Mouse (Mus musculus) ES-E14 (cell line): ENCODE results near the gene Tada3. TPM values are rescaled to one million over a fixed set of nuclear protein-coding genes. Genes with fewer than 3 reads are reported as not detected.

Source experiments
- DNase-seq: peaks from one replicate; pipeline ENCODE4 v3.0.0-alpha.2; 2013; ENCODE audit warnings: low read depth, low spot score
- H3K27ac ChIP-seq: 2 replicates; pipeline ENCODE4 v1.5.1; 2012; ENCODE audit warnings: low read depth, mild to moderate bottlenecking, low read length, moderate library complexity, mixed read lengths; ENCODE audit not compliant: poor library complexity, insufficient read depth, severe bottlenecking
- H3K36me3 ChIP-seq: 2 replicates; pipeline ENCODE4 v1.6.1; 2012; ENCODE audit warnings: mild to moderate bottlenecking, low read length, moderate library complexity, mixed read lengths; ENCODE audit not compliant: control insufficient read depth, poor library complexity, insufficient read depth, severe bottlenecking
- H3K4me1 ChIP-seq, 2 experiments: fragments of 150-350 bp in 1 of 2; sonication (generic) in 1 of 2; 2 replicates each; pipeline ENCODE4 v1.6.1; 2012; ENCODE audit warnings: low read length in 2 of 2, mild to moderate bottlenecking in 1 of 2, mixed read lengths in 1 of 2; ENCODE audit not compliant: control insufficient read depth in 2 of 2, insufficient read depth in 2 of 2, poor library complexity in 1 of 2
- H3K4me3 ChIP-seq, 2 experiments: fragments of 150-350 bp in 1 of 2; sonication (generic) in 1 of 2; 2 replicates each; pipeline ENCODE4 v1.5.1; 2012; ENCODE audit warnings: low read length in 2 of 2, low read depth in 1 of 2, mild to moderate bottlenecking in 1 of 2, mixed read lengths in 1 of 2; ENCODE audit not compliant: insufficient read depth in 1 of 2, poor library complexity in 1 of 2, severe bottlenecking in 1 of 2
- H3K9ac ChIP-seq: 2 replicates; pipeline ENCODE4 v1.6.1; 2012; ENCODE audit warnings: low read depth, mild to moderate bottlenecking, low read length, mixed read lengths; ENCODE audit not compliant: poor library complexity, insufficient read depth, severe bottlenecking
- H3K9me3 ChIP-seq: fragments of 150-350 bp; sonication (generic); 2 replicates; pipeline ENCODE4 v1.6.1; 2012; ENCODE audit warnings: low read depth, mild to moderate bottlenecking, low read length; ENCODE audit not compliant: control insufficient read depth, insufficient read depth
- CHD2 ChIP-seq: IDR thresholded peaks from 2 replicates; pipeline ENCODE4 v1.6.1; 2014; ENCODE audit warnings: mild to moderate bottlenecking, low read depth, low read length, inconsistent platforms
- HCFC1 ChIP-seq: IDR thresholded peaks from 2 replicates; pipeline ENCODE4 v1.6.1; 2012; ENCODE audit warnings: low read length, inconsistent platforms, borderline replicate concordance; ENCODE audit not compliant: insufficient read depth
- MAFK ChIP-seq: IDR thresholded peaks from 2 replicates; pipeline ENCODE4 v1.6.1; 2014; ENCODE audit warnings: mild to moderate bottlenecking, low read depth, low read length, inconsistent platforms; ENCODE audit not compliant: insufficient read depth
- ZC3H11A ChIP-seq: IDR thresholded peaks from 2 replicates; pipeline ENCODE4 v1.6.1; 2012; ENCODE audit warnings: low read depth, mild to moderate bottlenecking, inconsistent platforms, low read length, borderline replicate concordance
- ZNF384 ChIP-seq: IDR thresholded peaks from 2 replicates; pipeline ENCODE4 v1.6.1; 2012; ENCODE audit warnings: low read depth, low read length, inconsistent platforms
- in situ Hi-C, 2 experiments: fragments of 600-800 bp; cut with MboI; formaldehyde crosslinking; loops; one replicate each; pipeline ENCODE4 v1.15.1; 2025; ENCODE audit warnings: low sequenced_read_pairs in 2 of 2, inconsistent platforms in 1 of 2; ENCODE audit not compliant: unreplicated experiment in 2 of 2
- total RNA-seq: library from RNA; depleted of rRNA; stranded (reverse); fragments of 300-350 nt; gene quantifications from 2 replicates; pipeline ENCODE4 v1.2.3, GENCODE M21; 2012

The Tada3 gene
- total RNA-seq, 1 experiment: 35.3 TPM

GRCm38 (mm10) chr6:113406683-113407082 is 29.0 kb upstream of the Tada3 start:
- Histone ChIP-seq H3K4me1 (peaks cover 0 to 11% of the 10 kb centered on the region in 2 experiments; a peak in 2 of 4 replicates), H3K36me3 (peaks cover 3% of the 10 kb centered on the region; the same call in 1 of the 2 replicates), H3K4me3 (no peak overlapping the region), H3K9ac (no peak overlapping the region), H3K9me3 (no peaks in the 10 kb centered on the region), H3K27ac (no peak overlapping the region)
- DNase-seq: peak; percentile 58
- TF ChIP-seq ZC3H11A (no peak), HCFC1 (no peak), MAFK (no peak), CHD2 (no peak), ZNF384 (no peak)
- in situ Hi-C loops: no loop called here

GRCm38 (mm10) chr6:113405483-113405882 is 27.8 kb upstream of the Tada3 start:
- Histone ChIP-seq H3K9ac (no peak overlapping the region), H3K36me3 (peaks cover 3% of the 10 kb centered on the region; the same call in 1 of the 2 replicates), H3K27ac (no peak overlapping the region), H3K4me1 (peaks cover 0 to 17% of the 10 kb centered on the region in 2 experiments; a peak in 2 of 4 replicates), H3K4me3 (no peak overlapping the region), H3K9me3 (no peaks in the 10 kb centered on the region)
- in situ Hi-C loops: no loop called here
- TF ChIP-seq CHD2: no peak
- no peak for TF ChIP-seq HCFC1
- TF ChIP-seq ZC3H11A: no peak
- no peak for TF ChIP-seq MAFK
- TF ChIP-seq ZNF384: no peak
- DNase-seq: no peak

GRCm38 (mm10) chr6:113404649-113405448 is 27.2 kb upstream of the Tada3 start:
- H3K9me3 ChIP-seq: no peaks in the 10 kb centered on the region
- H3K36me3 ChIP-seq: peaks cover 3% of the 10 kb centered on the region; the same call in 1 of the 2 replicates
- no peak overlapping the region for H3K4me3 ChIP-seq
- no peak overlapping the region for H3K9ac ChIP-seq
- in situ Hi-C loops: no loop called here
- no peak overlapping the region for H3K27ac ChIP-seq
- H3K4me1 ChIP-seq: peaks cover 0 to 17% of the 10 kb centered on the region in 2 experiments; a peak in 2 of 4 replicates
- TF ChIP-seq MAFK (no peak), HCFC1 (no peak), ZNF384 (no peak), ZC3H11A (no peak), CHD2 (no peak)
- no peak for DNase-seq

GRCm38 (mm10) chr6:113402094-113402493 is 24.4 kb upstream of the Tada3 start:
- in situ Hi-C loops: no loop called here
- TF ChIP-seq HCFC1 (no peak), ZNF384 (no peak), ZC3H11A (no peak), MAFK (no peak), CHD2 (no peak)
- H3K27ac ChIP-seq: no peak overlapping the region
- no peak for DNase-seq
- H3K9ac ChIP-seq: no peak overlapping the region
- no peaks in the 10 kb centered on the region for H3K9me3 ChIP-seq
- no peaks in the 10 kb centered on the region; the same call in 1 of the 2 replicates for H3K36me3 ChIP-seq
- peaks cover 5 to 13% of the 10 kb centered on the region in 2 experiments; a peak in 2 of 4 replicates for H3K4me1 ChIP-seq
- H3K4me3 ChIP-seq: no peak overlapping the region
